Mouse (Mus musculus) mature B cell (primary cell): ENCODE data around the gene Gcfc2.

Source experiments
- in situ Hi-C: fragments of 300-500 bp; cut with MboI; formaldehyde crosslinking; loops from 2 replicates; pipeline ENCODE4 v1.14.3; 2019

The Gcfc2 gene

DNA sequence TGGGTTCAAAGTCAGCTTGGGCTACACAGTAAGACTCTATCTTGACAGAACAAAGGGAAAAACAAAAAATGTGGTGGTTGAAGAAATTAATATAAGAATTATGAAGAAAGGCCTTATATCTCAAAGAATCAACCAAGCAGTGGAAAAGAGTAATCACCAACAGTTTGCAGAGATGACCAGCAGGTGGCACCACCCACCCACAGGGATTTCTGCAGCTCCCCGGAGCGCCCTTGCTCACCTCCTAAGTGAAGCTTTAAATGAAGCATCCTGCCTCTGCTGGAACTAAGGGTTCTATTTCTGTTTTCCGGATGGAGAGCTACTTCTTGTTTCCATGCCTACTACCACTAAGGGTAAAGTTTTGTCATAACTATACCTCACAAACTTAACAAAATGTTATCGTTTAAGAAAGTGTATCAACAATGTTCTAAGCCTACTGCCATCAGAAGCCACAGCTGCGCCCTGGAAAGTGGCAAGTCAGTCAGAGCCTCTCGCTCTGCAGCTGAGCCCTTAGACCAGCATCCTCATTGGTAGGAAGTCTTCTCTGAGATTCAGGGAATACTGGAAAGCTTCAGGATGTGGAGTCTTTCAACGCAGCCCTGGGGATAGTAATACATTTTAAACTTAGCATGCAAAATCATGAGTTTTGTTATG, 52.6 kb downstream of the Gcfc2 start:
- in situ Hi-C loops: loop anchor here (10.0 kb wide), 1 partner anchor 729 kb away; the partner anchor contains the start of gene Pole4

DNA sequence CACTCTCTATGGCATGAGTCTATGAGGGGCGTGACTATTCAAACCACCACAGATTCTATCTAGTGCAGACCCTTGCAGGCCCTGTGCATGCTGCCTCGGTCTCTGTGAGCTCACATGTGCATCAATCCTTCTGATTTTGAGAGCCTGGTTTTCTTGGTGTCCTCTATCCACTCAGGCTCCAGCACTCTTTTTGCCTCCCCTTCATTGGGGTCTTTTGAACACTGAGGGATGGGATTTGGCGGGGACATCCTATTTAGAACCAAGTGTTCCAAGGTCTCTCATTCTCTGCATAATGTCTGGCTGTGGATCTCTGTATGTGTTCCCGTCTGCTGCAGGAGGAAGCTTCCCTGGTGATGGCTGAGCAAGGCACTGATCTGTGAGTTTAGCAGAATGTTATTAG, 55.8 kb downstream of the Gcfc2 start:
- in situ Hi-C loops: loop anchor here (10.0 kb wide), 1 partner anchor 726 kb away; the partner anchor contains the start of gene Pole4

GRCm38 (mm10) chr6:81986171-81986570, 62.7 kb downstream of the Gcfc2 start:
- in situ Hi-C loops: no loop called here

DNA sequence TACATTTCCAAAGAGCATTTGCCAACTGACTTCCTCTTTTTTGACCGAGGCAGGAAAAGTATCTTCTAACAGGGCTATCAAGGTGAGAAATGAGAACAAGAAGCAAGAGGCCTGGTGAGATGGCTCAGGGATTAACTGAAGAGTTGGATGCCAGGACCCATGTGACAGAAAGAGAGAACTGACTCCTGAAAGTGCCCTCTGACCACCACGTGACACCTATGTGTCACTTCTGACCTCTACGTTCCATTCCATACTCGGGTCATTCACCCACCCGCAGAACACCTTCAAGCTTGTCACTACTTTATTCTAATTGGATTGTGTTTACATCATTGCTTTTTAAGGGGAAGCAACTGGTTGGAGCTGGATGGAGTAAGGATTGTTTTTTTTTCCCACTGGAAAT, 63.1 kb downstream of the Gcfc2 start:
- in situ Hi-C loops: no loop called here

GRCm38 (mm10) chr6:81987010-81987409, 63.5 kb downstream of the Gcfc2 start:
- in situ Hi-C loops: no loop called here

DNA sequence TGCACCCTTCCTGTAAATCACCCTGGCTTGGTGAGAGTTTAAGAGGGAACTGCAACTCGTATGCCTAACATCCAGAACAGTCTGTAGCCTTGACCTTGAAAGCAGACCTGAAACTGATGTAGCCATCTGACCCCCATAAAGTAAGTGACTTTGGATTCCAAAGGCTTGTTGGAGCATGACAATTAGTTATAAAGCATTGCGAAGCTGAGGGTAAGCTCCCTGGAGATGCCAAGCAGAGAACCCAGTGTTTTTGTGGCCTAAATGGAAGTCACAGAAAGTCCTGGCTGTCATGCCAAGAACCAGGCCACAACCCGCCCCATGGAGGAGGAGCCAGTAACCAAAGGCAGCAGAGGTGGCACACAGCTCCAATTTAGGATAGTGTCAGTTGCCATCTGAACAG, 64.1 kb downstream of the Gcfc2 start:
- in situ Hi-C loops: no loop called here

DNA sequence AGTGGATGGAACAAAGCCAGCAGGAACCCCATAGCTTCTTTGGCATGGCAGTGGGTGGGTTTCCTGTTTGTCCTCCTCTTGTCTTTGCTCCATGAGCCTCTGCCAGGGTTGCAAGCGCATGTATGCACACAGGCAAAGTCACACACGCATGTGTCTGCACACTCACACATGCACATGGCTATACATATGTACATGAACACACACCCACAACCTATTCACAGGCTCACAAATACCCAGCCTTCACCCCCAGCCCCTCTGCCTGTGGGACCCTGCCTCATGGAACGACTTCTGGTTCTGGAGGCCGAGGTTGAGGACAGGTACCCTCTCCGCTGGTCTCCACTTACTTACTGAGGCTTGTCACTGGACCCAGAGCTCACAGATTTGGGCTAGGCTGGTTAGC, 64.9 kb downstream of the Gcfc2 start:
- in situ Hi-C loops: no loop called here

DNA sequence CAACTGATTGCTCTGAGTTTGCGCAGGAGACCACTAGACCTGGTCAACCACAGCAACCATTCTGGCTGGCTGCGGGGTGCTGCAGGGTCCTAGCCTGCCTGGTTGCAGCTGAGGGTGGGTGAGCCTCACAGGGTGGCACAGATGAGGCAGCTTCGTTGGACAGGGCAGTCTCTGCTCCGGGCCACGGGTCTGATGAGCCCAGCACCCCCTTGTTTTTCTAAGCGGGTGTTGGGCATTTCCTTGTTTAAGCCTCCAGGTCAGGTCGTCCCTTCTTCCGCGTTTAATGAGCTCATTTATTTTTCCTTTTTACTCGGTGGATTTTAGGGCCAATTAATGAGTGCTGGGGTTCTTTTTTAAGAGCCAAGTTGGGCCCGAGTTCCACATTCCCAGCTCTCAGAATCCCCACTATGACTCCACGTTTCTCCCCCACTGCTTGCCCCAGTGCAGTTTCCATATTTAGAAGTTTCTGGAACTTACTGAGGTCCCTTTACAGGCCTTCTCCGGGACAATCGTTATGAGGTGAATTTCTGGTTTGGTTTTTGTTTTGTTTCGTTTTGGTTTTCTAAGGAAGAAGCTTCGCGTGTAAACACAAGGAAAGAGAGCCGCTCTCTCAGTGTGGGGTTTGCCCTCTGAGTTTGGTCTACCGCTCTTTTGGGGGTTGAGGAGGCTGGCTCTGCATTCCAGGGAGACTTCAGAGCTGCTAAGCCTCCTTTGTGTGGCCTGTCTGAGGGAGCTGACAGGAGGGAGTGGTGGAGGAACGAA, 66.8 kb downstream of the Gcfc2 start:
- in situ Hi-C loops: no loop called here
